Mouse (Mus musculus) intestine, embryonic 16.5 days (tissue): ENCODE measurements around the gene Trmt13. TPM values are rescaled to one million over a fixed set of nuclear protein-coding genes. Genes with fewer than 3 reads are reported as not detected.
"Not testable (repeated sequence)": the region's sequence is repeated elsewhere in the genome, so short reads cannot be mapped to it uniquely, and the experiment has no call there.

Experiments
- ATAC-seq: fragments of 200-750 bp; cut with Nextera tagmentation; 2 replicates; pipeline ENCODE4 v1.8.0; 2017; ENCODE audit warnings: moderate TSS enrichment, moderate library complexity
- H3K27ac ChIP-seq: fragments of 300-500 bp; sonication (generic); 2 replicates; pipeline ENCODE4 v1.5.1; 2014; ENCODE audit warnings: mild to moderate bottlenecking, low read length
- H3K27me3 ChIP-seq: fragments of 300-500 bp; sonication (generic); replicated peaks from 2 replicates; pipeline ENCODE4 v1.6.1; 2014; ENCODE audit warnings: low read length, control low read depth, mixed read lengths; ENCODE audit not compliant: control insufficient read depth, insufficient read depth
- H3K36me3 ChIP-seq: fragments of 300-500 bp; sonication (generic); 2 replicates; pipeline ENCODE4 v1.6.1; 2014; ENCODE audit warnings: low read length, control low read depth; ENCODE audit not compliant: control insufficient read depth, insufficient read depth
- H3K4me1 ChIP-seq: fragments of 300-500 bp; sonication (generic); 2 replicates; pipeline ENCODE4 v1.6.1; 2014; ENCODE audit warnings: low read length, control low read depth, mixed read lengths; ENCODE audit not compliant: control insufficient read depth, insufficient read depth
- H3K4me2 ChIP-seq: fragments of 300-500 bp; sonication (generic); 2 replicates; pipeline ENCODE4 v1.6.1; 2014; ENCODE audit warnings: low read depth, low read length, control low read depth
- H3K4me3 ChIP-seq: fragments of 300-500 bp; sonication (generic); 2 replicates; pipeline ENCODE4 v1.5.1; 2014; ENCODE audit warnings: mild to moderate bottlenecking, low read length
- H3K9ac ChIP-seq: fragments of 300-500 bp; sonication (generic); 2 replicates; pipeline ENCODE4 v1.6.1; 2014; ENCODE audit warnings: low read depth, low read length
- H3K9me3 ChIP-seq: fragments of 300-500 bp; sonication (generic); 2 replicates; pipeline ENCODE4 v1.6.1; 2016; ENCODE audit warnings: low read length, control low read depth; ENCODE audit not compliant: control insufficient read depth
- WGBS: fragments of 180-500 bp; shearing (Covaris S2); extraction: QIAGEN DNeasy Blood & Tissue Kit; methylation state at CpG from one replicate; pipeline ENCODE4 v1.1.7; 2014; 5-methylcytosine and 5-hydroxymethylcytosine counted together
- polyA plus RNA-seq: library from polyadenylated mRNA; unstranded; fragments of >200 nt; fragmentation: Nextera tagmentation; extraction: Ambion mirVana; gene quantifications from 2 replicates; pipeline ENCODE4 v1.2.1, GENCODE M21; 2015

The Trmt13 gene
- polyA plus RNA-seq, 1 experiment from 2014 or later, result 20.5 TPM

GRCm38 (mm10) chr3:116577286-116577685 lies 37.1 kb downstream of the Trmt13 start:
- Histone ChIP-seq H3K9me3 (no peaks in the 10 kb centered on the region), H3K4me1 (no peaks in the 10 kb centered on the region), H3K9ac (no peak overlapping the region), H3K36me3 (peaks cover 3% of the 10 kb centered on the region; the same call in 1 of the 2 replicates), H3K27me3 (no peaks in the 10 kb centered on the region), H3K4me2 (no peak overlapping the region), H3K4me3 (no peak overlapping the region), H3K27ac (no peak overlapping the region)
- no peak for ATAC-seq
- WGBS, result 40% methylated on average over 3 of the region's 3 CpGs

DNA sequence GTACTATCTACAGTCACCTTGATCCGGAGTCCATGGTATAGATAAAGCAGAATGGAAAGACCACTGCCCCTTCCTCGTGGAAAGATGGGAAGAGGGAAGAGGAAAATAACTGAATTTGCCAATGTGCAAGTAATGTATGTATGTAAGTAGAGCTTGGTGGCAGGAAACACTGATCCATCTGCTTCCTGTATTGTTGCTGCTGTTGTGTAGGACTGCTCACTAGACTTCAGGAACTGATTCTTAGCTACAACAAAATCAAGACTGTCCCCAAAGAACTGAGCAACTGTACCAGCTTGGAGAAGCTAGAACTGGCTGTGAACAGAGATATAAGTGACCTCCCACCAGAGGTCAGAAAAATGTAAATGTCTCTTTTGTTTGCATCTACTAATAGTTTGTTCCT lies 43.8 kb downstream of the Trmt13 start:
- no peaks in the 10 kb centered on the region for H3K36me3 ChIP-seq
- 65% methylated on average over 2 of the region's 2 CpGs for WGBS
- ATAC-seq, result no peak
- H3K9ac ChIP-seq, result no peak overlapping the region
- H3K4me2 ChIP-seq, result no peak overlapping the region
- H3K4me3 ChIP-seq, result no peak overlapping the region
- H3K9me3 ChIP-seq, result peaks cover 6% of the 10 kb centered on the region; the same call in 1 of the 2 replicates
- H3K27me3 ChIP-seq, result no peaks in the 10 kb centered on the region
- no peaks in the 10 kb centered on the region for H3K4me1 ChIP-seq
- H3K27ac ChIP-seq, result no peak overlapping the region

DNA sequence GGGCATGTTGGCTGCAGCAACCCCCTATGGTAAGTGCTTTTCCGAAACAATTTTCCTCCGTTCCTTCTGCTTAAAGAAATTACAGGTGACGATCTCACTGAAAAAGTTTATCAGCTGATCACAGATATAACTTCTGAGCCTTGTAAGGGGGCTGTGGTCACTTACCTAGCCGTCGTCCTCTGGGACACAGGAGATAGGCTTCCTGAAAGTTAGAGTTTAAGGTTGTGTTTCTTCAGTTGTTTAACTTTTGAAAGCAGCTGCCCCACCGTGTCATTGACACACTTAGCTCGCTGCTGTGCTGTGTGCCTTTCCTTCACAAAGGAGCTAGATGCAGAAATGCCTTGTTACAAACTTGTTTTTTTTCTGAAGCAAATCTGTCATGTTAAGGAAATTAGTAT lies 51.3 kb downstream of the Trmt13 start:
- Histone ChIP-seq H3K4me1 (no peaks in the 10 kb centered on the region), H3K4me3 (peak overlapping the region; percentile 25), H3K27ac (peak overlapping the region; percentile 11), H3K9me3 (peaks cover 6% of the 10 kb centered on the region; the same call in 1 of the 2 replicates), H3K9ac (peak overlapping the region; percentile 56; the same call in 1 of the 2 replicates), H3K4me2 (peak overlapping the region; percentile 5; the same call in 1 of the 2 replicates), H3K36me3 (no peaks in the 10 kb centered on the region), H3K27me3 (no peaks in the 10 kb centered on the region)
- 56% methylated on average over 7 of the region's 7 CpGs for WGBS
- ATAC-seq, result peak; percentile 71

DNA sequence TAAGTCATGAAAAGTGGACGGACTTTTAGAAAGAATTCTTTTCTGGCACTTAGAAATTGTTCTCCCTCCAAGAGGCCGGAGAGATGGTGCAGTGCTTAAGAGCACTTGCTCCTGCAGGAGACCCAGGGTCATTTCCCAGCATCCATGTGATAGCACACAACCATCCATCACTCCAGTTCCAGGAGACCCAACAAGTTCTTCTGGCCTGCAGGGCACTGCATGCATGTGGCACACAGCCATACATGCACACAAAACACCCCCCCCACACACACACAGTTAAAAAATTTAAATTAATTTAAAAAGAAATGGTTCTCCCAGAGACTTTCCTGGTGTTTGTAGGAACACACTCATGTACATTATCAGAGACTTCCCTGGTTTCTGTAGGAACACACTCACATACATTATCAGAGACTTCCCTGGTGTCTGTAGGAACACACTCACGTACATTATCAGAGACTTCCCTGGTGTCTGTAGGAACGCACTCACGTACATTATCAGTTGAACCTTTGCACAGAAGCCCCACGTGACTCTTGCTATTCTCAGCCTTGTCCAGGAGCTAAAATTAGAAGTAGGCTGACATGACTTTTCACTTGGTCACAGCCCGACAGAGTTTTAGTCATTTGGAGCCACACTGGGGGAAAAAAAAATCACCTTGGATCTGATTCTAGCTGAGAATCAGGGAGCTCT lies 51.8 kb downstream of the Trmt13 start, which contains the start of gene Lrrc39:
Gene Lrrc39 (plus strand): TSS at position 566 of the 687 bp plus-strand sequence.
- Histone ChIP-seq H3K27me3 (no peaks in the 10 kb centered on the region), H3K36me3 (no peaks in the 10 kb centered on the region), H3K9ac (peak within 1 kb of the TSS; percentile 56; the same call in 1 of the 2 replicates), H3K4me3 (peak within 1 kb of the TSS; percentile 25), H3K27ac (peak within 1 kb of the TSS; percentile 11), H3K9me3 (peaks cover 6% of the 10 kb centered on the region; the same call in 1 of the 2 replicates), H3K4me2 (peak within 1 kb of the TSS; percentile 5; the same call in 1 of the 2 replicates), H3K4me1 (no peaks in the 10 kb centered on the region)
- peak; percentile 98 for ATAC-seq
- 50% methylated on average over 7 of the region's 7 CpGs for WGBS

- not testable (repeated sequence) for H3K36me3 ChIP-seq, H3K4me3 ChIP-seq, H3K4me2 ChIP-seq, H3K9ac ChIP-seq, H3K9me3 ChIP-seq, H3K27ac ChIP-seq, H3K4me1 ChIP-seq, ATAC-seq, H3K27me3 ChIP-seq
- 90% methylated on average over 13 of the region's 14 CpGs for WGBS
Observed at GRCm38 (mm10) chr3:116561315-116561714, 53.1 kb downstream of the Trmt13 start.

DNA sequence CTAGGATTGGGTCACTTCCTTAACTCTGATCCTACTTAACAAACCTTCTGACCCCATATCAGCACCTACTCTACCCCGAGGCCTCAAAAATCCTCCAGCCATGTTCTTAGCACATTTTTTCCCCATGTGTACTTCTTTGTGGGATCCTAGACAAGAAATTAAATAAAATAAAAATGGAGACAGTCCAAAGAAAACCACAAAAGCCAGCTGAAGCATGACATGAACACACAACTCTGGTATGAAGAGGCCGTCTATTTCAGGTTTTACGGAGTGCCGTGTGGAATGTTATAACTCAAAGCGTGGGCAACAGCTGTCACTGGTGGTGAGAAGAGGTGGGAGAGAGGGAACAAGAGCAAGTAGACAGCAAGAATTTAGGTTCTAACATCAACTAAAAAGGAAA lies 63.0 kb downstream of the Trmt13 start:
- H3K27me3 ChIP-seq, result no peaks in the 10 kb centered on the region
- no peak overlapping the region for H3K4me3 ChIP-seq
- H3K4me1 ChIP-seq, result no peaks in the 10 kb centered on the region
- ATAC-seq, result no peak
- H3K9ac ChIP-seq, result no peak overlapping the region
- no peaks in the 10 kb centered on the region for H3K9me3 ChIP-seq
- WGBS, result 93% methylated on average over 5 of the region's 5 CpGs
- H3K36me3 ChIP-seq, result no peaks in the 10 kb centered on the region
- H3K27ac ChIP-seq, result no peak overlapping the region
- H3K4me2 ChIP-seq, result no peak overlapping the region

DNA sequence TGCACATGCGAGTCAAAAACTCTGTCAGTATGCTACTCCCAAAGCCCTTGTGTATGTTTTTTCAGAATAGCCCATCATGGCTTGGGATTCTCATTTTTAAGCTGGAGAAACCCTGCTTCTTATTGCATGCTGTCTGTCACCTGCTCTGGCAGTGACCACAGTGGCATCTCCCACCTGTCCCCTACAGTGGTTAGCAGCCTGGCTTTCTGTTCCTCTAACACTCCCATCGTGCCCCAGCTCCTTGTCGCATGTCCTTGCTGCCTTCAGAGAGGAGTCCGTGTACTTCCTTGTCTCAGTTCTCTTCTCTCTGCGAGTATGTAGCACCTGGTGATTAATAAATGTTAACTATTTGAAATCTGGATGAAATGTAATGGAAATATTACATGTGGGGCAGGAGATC lies 67.0 kb downstream of the Trmt13 start:
- H3K4me3 ChIP-seq, result no peak overlapping the region
- no peaks in the 10 kb centered on the region; the same call in 1 of the 2 replicates for H3K36me3 ChIP-seq
- no peaks in the 10 kb centered on the region for H3K9me3 ChIP-seq
- H3K4me2 ChIP-seq, result no peak overlapping the region
- ATAC-seq, result no peak
- no peak overlapping the region for H3K27ac ChIP-seq
- 76% methylated on average over 5 of the region's 5 CpGs for WGBS
- H3K9ac ChIP-seq, result no peak overlapping the region
- no peaks in the 10 kb centered on the region for H3K27me3 ChIP-seq
- H3K4me1 ChIP-seq, result no peaks in the 10 kb centered on the region

GRCm38 (mm10) chr3:116542532-116542931 lies 71.9 kb downstream of the Trmt13 start:
- Histone ChIP-seq H3K4me2 (no peak overlapping the region), H3K27ac (no peak overlapping the region), H3K4me3 (no peak overlapping the region), H3K9me3 (no peaks in the 10 kb centered on the region), H3K36me3 (peaks cover 6% of the 10 kb centered on the region), H3K9ac (no peak overlapping the region), H3K27me3 (no peaks in the 10 kb centered on the region), H3K4me1 (no peaks in the 10 kb centered on the region)
- ATAC-seq, result no peak
- 66% methylated on average over 3 of the region's 3 CpGs for WGBS

DNA sequence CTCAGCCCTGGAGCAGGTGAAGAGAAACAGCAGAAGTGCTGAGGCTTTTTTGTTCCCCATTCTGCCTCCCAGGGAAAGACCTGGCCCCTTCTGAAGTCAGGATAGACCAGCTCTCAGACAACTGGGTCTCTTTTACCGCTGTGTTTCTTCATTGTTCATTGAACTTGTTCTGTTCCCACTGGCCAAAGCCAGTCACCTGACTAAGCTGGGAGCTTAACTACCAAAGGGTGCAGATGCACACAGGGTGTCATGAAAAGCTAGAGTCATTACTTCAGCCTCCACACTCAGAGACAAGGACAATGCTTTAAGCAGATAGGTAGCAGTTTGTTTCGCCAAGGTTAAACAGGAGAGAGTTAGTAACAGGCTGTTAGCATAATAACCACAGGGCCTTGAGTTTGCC lies 72.3 kb downstream of the Trmt13 start:
- 70% methylated on average over 2 of the region's 2 CpGs for WGBS
- ATAC-seq, result no peak
- Histone ChIP-seq H3K4me2 (no peak overlapping the region), H3K36me3 (peaks cover 6% of the 10 kb centered on the region), H3K4me1 (no peaks in the 10 kb centered on the region), H3K27me3 (no peaks in the 10 kb centered on the region), H3K27ac (no peak overlapping the region), H3K4me3 (no peak overlapping the region), H3K9ac (no peak overlapping the region), H3K9me3 (no peaks in the 10 kb centered on the region)
